Mouse (Mus musculus): ENCODE measurements around the gene Slc35e3. TPM values are rescaled to one million over a fixed set of nuclear protein-coding genes. Genes with fewer than 3 reads are reported as not detected.

Slc35e3 gene
- total and polyA plus RNA-seq, 2 experiments from 2014 or later = 24.4 to 31.0 TPM

GRCm38 (mm10) chr10:117710604-117711141 is 35.5 kb downstream of the Slc35e3 start, which contains the start of gene Mdm2:
Gene Mdm2, minus strand, starts transcription at chr10:117710758.
- Histone ChIP-seq H3K9ac (replicated peaks; ENCODE audit: low read length, poor library complexity, severe bottlenecking) (peak within 1 kb of the TSS; percentile 100), H3K4me3 (ENCODE audit: low read depth, low read length) (peak within 1 kb of the TSS; percentile 96), H3K9me3 (ENCODE audit: low read length) (no peaks in the 10 kb centered on the region), H3K27ac (ENCODE audit: low read depth, low read length) (peak within 1 kb of the TSS; percentile 100), H3K4me1 (ENCODE audit: insufficient read depth, low read length) (no peaks in the 10 kb centered on the region; the same call in 1 of the 2 replicates), H3K27me3 (ENCODE audit: insufficient read depth, low read length) (no peaks in the 10 kb centered on the region), H3K4me2 (ENCODE audit: low read depth, low read length, poor library complexity, severe bottlenecking) (peak within 1 kb of the TSS; percentile 68), H3K36me3 (ENCODE audit: insufficient read depth, low read length) (peaks cover 7% of the 10 kb centered on the region)
- WGBS = under 1% methylated on average over 46 of the region's 52 CpGs
- peak; percentile 82 for TF ChIP-seq CTCF (IDR thresholded peaks at IDR 0.05)
- ATAC-seq (ENCODE audit: low FRiP score) (peak; percentile 95), DNase-seq (ENCODE audit: low spot score) (peak; percentile 96)

GRCm38 (mm10) chr10:117709930-117710603 is 36.1 kb downstream of the Slc35e3 start:
- TF ChIP-seq CTCF (IDR thresholded peaks at IDR 0.05) = no peak
- Histone ChIP-seq H3K4me3 (ENCODE audit: low read depth, low read length) (peak overlapping the region; percentile 96), H3K27me3 (ENCODE audit: insufficient read depth, low read length) (no peaks in the 10 kb centered on the region), H3K36me3 (ENCODE audit: insufficient read depth, low read length) (peaks cover 7% of the 10 kb centered on the region), H3K4me1 (ENCODE audit: insufficient read depth, low read length) (no peaks in the 10 kb centered on the region; the same call in none of the 2 replicates), H3K9me3 (ENCODE audit: low read length) (no peaks in the 10 kb centered on the region), H3K4me2 (ENCODE audit: low read depth, low read length, poor library complexity, severe bottlenecking) (peak overlapping the region; percentile 68), H3K27ac (ENCODE audit: low read depth, low read length) (peak overlapping the region; percentile 100), H3K9ac (replicated peaks; ENCODE audit: low read length, poor library complexity, severe bottlenecking) (peak overlapping the region; percentile 100)
- ATAC-seq (ENCODE audit: low FRiP score) (peak; percentile 82), DNase-seq (ENCODE audit: low spot score) (peak; percentile 80)
- WGBS = 0% methylated on average over 50 of the region's 71 CpGs

GRCm38 (mm10) chr10:117709326-117709830 is 36.8 kb downstream of the Slc35e3 start:
- Histone ChIP-seq H3K4me3 (ENCODE audit: low read depth, low read length) (peak overlapping the region; percentile 96), H3K27ac (ENCODE audit: low read depth, low read length) (peak overlapping the region; percentile 100; the same call in 1 of the 2 replicates), H3K4me1 (ENCODE audit: insufficient read depth, low read length) (no peaks in the 10 kb centered on the region; the same call in none of the 2 replicates), H3K9me3 (ENCODE audit: low read length) (no peaks in the 10 kb centered on the region), H3K4me2 (ENCODE audit: low read depth, low read length, poor library complexity, severe bottlenecking) (peak overlapping the region; percentile 68), H3K36me3 (ENCODE audit: insufficient read depth, low read length) (peaks cover 7% of the 10 kb centered on the region), H3K27me3 (ENCODE audit: insufficient read depth, low read length) (no peaks in the 10 kb centered on the region), H3K9ac (replicated peaks; ENCODE audit: low read length, poor library complexity, severe bottlenecking) (peak overlapping the region; percentile 100)
- DNase-seq (ENCODE audit: low spot score) = no peak
- no peak for TF ChIP-seq CTCF (IDR thresholded peaks at IDR 0.05)
- WGBS = 48% methylated on average over 12 of the region's 12 CpGs
- no peak for ATAC-seq (ENCODE audit: low FRiP score)

DNA sequence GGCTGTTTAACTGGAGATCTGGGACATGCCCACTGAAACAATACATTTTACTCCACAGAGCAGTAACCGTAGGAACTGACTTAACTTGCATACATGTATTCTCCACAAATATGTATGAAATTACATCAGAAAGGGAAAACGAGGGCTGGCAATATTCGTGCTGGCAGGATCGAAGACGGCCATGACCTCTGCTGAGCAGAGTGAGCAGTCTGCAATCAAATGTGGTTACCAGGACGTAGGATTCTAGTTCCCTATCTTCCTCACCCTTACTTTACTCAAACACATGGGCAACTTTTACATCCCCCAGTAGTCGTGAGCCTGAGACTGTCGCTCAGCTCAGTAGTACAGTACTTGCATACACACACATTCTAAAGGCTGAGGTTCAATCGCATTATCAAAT is 37.3 kb downstream of the Slc35e3 start:
- H3K4me2 ChIP-seq (ENCODE audit: low read depth, low read length, poor library complexity, severe bottlenecking) = peak overlapping the region; percentile 68
- no peak for DNase-seq (ENCODE audit: low spot score)
- H3K9ac ChIP-seq (replicated peaks; ENCODE audit: low read length, poor library complexity, severe bottlenecking) = no peak overlapping the region
- no peaks in the 10 kb centered on the region for H3K27me3 ChIP-seq (ENCODE audit: insufficient read depth, low read length)
- peak overlapping the region; percentile 96 for H3K4me3 ChIP-seq (ENCODE audit: low read depth, low read length)
- H3K4me1 ChIP-seq (ENCODE audit: insufficient read depth, low read length) = no peaks in the 10 kb centered on the region; the same call in none of the 2 replicates
- WGBS = 89% methylated on average over 9 of the region's 9 CpGs
- no peaks in the 10 kb centered on the region for H3K9me3 ChIP-seq (ENCODE audit: low read length)
- ATAC-seq (ENCODE audit: low FRiP score) = no peak
- peaks cover 9% of the 10 kb centered on the region for H3K36me3 ChIP-seq (ENCODE audit: insufficient read depth, low read length)
- TF ChIP-seq CTCF (IDR thresholded peaks at IDR 0.05) = no peak
- no peak overlapping the region for H3K27ac ChIP-seq (ENCODE audit: low read depth, low read length)

GRCm38 (mm10) chr10:117708376-117708775 is 37.8 kb downstream of the Slc35e3 start:
- 94% methylated on average over 2 of the region's 2 CpGs for WGBS
- no peak for TF ChIP-seq CTCF (IDR thresholded peaks at IDR 0.05)
- no peak overlapping the region for H3K4me2 ChIP-seq (ENCODE audit: low read depth, low read length, poor library complexity, severe bottlenecking)
- ATAC-seq (ENCODE audit: low FRiP score) (no peak), DNase-seq (ENCODE audit: low spot score) (no peak)
- H3K9me3 ChIP-seq (ENCODE audit: low read length) = no peaks in the 10 kb centered on the region
- H3K27me3 ChIP-seq (ENCODE audit: insufficient read depth, low read length) = no peaks in the 10 kb centered on the region
- H3K9ac ChIP-seq (replicated peaks; ENCODE audit: low read length, poor library complexity, severe bottlenecking) = no peak overlapping the region
- peaks cover 14% of the 10 kb centered on the region for H3K36me3 ChIP-seq (ENCODE audit: insufficient read depth, low read length)
- H3K4me1 ChIP-seq (ENCODE audit: insufficient read depth, low read length) = no peaks in the 10 kb centered on the region; the same call in none of the 2 replicates
- no peak overlapping the region for H3K27ac ChIP-seq (ENCODE audit: low read depth, low read length)
- H3K4me3 ChIP-seq (ENCODE audit: low read depth, low read length) = no peak overlapping the region
